Mouse (Mus musculus): ENCODE results near the gene Gm21409. TPM values are rescaled to one million over a fixed set of nuclear protein-coding genes. Genes with fewer than 3 reads are reported as not detected.
"Not testable (repeated sequence)": the region's sequence is repeated elsewhere in the genome, so short reads cannot be mapped to it uniquely, and the experiment has no call there.

Gene Gm21409
- not detected in 2 replicates for polyA plus RNA-seq (2015; fragmentation: Nextera tagmentation; extraction: Ambion mirVana)

DNA sequence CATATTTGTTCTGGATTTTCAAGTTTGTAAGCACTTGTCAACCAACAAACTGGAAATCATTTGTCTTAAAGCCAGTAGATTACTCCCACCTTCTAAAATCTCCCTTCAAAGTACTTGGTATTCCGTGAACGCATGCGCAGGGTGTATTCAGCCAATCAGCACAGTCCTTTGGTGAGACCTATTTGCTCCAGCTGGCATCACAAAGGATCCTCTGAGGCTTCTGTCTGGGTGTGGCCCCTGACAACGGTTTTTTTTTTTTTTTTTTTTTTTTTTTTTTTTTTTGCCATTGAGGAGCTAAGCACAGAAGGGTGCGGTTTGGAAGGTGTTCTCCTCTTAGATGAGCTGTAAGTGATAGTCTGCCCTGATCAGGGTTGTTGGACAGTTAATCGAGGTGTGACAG is at the start of gene Gm21409:
Gm21409 (plus strand) TSS at position 301 of the 400 bp plus-strand sequence.
- not testable (repeated sequence) for ATAC-seq; H3K36me3 ChIP-seq; H3K9me3 ChIP-seq; H3K4me3 ChIP-seq (replicated peaks); H3K27me3 ChIP-seq; H3K27ac ChIP-seq; H3K4me2 ChIP-seq (replicated peaks); H3K9ac ChIP-seq (replicated peaks); H3K4me1 ChIP-seq (replicated peaks)
- no CpG with 5 or more reads among the region's 6 CpGs for WGBS

Other genes with a start within 250 kb of the Gm21409 start
- gene Gm21394, start 181.8 kb upstream of the Gm21409 start, polyA plus RNA-seq (2015; fragmentation: Nextera tagmentation; extraction: Ambion mirVana), result not detected in 2 replicates

Measured in midbrain, embryonic 13.5 days (tissue).